Mouse (Mus musculus) thymus, adult 2 months (tissue): Measurements from ENCODE around the gene Nhsl1. TPM values are rescaled to one million over a fixed set of nuclear protein-coding genes. Genes with fewer than 3 reads are reported as not detected.

Experiments
- DNase-seq: peaks from one replicate; pipeline ENCODE4 v3.0.0; 2021
- H3K27ac ChIP-seq: fragments of 200-500 bp; 2 replicates; pipeline ENCODE4 v1.5.1; 2012; ENCODE audit warnings: low read length, control low read depth; ENCODE audit not compliant: control insufficient read depth, insufficient read depth
- H3K27me3 ChIP-seq: fragments of 200-500 bp; 2 replicates; pipeline ENCODE4 v1.6.1; 2012; ENCODE audit warnings: mild to moderate bottlenecking, low read length, moderate library complexity, mixed read lengths; ENCODE audit not compliant: control insufficient read depth, insufficient read depth
- H3K36me3 ChIP-seq: fragments of 200-500 bp; 2 replicates; pipeline ENCODE4 v1.6.1; 2012; ENCODE audit warnings: mild to moderate bottlenecking, low read length, moderate library complexity; ENCODE audit not compliant: control insufficient read depth, insufficient read depth
- H3K4me1 ChIP-seq: fragments of 200-500 bp; replicated peaks from 2 replicates; pipeline ENCODE4 v1.6.1; 2012; ENCODE audit warnings: low read length; ENCODE audit not compliant: control insufficient read depth, insufficient read depth
- H3K4me3 ChIP-seq: fragments of 200-500 bp; 2 replicates; pipeline ENCODE4 v1.5.1; 2012; ENCODE audit warnings: mild to moderate bottlenecking, low read length, control low read depth, moderate library complexity; ENCODE audit not compliant: control insufficient read depth, insufficient read depth
- CTCF ChIP-seq: fragments of 200-500 bp; IDR thresholded peaks from 2 replicates; pipeline ENCODE4 v1.5.1; 2012; ENCODE audit warnings: mild to moderate bottlenecking, control low read depth, low read length, moderate library complexity, borderline replicate concordance; ENCODE audit not compliant: control insufficient read depth, poor library complexity, insufficient read depth; ENCODE audit errors: extremely low read depth
- POLR2A ChIP-seq: fragments of 200-500 bp; IDR thresholded peaks from 2 replicates; pipeline ENCODE4 v1.6.1; 2012; ENCODE audit warnings: mild to moderate bottlenecking, low read length, control low read depth, moderate library complexity; ENCODE audit not compliant: control insufficient read depth, poor library complexity, insufficient read depth; ENCODE audit errors: extremely low read depth
- WGBS: fragments of 180-500 bp; shearing (Covaris S2); methylation state at CpG from one replicate; pipeline ENCODE4 v1.1.7; 2018; 5-methylcytosine and 5-hydroxymethylcytosine counted together
- polyA plus RNA-seq: library from polyadenylated mRNA; depleted of rRNA; stranded (reverse); fragments of >200 nt; gene quantifications from 2 replicates; pipeline ENCODE4 v1.2.3, GENCODE M21; 2012

Gene Nhsl1
- polyA plus RNA-seq, 1 experiment: 18.1 TPM

DNA sequence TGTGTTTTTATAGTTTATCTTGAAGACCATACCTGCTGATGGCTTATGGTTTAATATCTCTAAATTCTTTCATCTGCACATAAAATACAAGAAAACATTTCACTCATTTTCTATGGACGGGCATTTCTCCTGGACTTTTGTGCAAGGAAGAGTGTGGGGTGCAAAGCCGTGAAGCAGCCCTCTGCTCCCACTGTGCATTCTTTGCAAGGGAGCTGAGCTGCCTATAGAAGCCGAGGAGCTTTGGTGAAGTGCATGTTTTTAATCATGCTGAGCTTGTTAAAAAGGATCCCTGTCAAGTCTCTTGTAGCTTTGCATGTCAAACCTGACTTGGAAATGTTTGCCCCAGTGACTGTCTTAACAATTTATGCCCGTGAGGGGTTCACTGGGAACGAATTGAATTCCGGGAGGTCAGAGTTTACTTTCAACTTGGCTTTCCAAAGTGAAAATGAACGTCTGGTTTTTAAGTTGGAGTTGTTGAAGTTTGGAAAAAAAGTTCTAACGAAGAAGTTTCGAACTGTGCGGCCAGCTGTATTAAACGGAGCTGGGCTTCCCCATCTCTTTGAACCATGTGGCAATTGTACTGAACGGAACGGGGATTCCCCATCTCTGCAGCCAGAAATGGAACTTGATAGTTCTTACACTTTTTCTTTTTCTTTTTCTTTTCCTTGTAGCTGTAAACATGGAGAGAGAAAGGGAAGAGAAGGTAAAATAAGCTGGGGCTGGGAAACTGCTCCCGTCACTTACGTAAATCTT lies 22.8 kb downstream of the Nhsl1 start:
- Histone ChIP-seq H3K27me3 (no peaks in the 10 kb centered on the region), H3K4me1 (no peaks in the 10 kb centered on the region), H3K4me3 (no peak overlapping the region), H3K36me3 (no peaks in the 10 kb centered on the region), H3K27ac (no peak overlapping the region)
- no peak for DNase-seq
- TF ChIP-seq CTCF (no peak), POLR2A (no peak)
- 64% methylated on average over 15 of the region's 15 CpGs for WGBS

DNA sequence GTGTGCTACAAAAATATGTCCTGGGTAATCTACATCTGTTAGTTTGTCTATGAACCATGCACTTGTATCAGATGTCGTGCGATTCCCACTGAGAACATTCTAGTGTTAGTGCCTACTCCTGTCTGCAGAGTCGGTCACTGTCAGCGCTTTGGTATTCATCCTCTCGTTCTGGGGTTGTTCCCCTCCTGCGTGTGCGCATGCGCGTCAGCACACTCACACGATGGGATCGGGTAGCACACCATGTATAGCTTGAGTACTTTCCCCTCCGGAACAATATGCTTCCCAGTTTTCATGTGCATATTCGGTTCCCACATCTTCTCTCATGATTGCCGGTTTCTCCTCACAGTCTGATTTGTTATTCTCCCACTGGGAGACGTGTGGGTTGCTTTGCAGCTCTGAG lies 28.4 kb downstream of the Nhsl1 start:
- Histone ChIP-seq H3K4me3 (no peak overlapping the region), H3K36me3 (no peaks in the 10 kb centered on the region), H3K4me1 (no peaks in the 10 kb centered on the region), H3K27ac (no peak overlapping the region), H3K27me3 (no peaks in the 10 kb centered on the region)
- DNase-seq: no peak
- WGBS: 94% methylated on average over 15 of the region's 15 CpGs
- TF ChIP-seq POLR2A (no peak), CTCF (no peak)

DNA sequence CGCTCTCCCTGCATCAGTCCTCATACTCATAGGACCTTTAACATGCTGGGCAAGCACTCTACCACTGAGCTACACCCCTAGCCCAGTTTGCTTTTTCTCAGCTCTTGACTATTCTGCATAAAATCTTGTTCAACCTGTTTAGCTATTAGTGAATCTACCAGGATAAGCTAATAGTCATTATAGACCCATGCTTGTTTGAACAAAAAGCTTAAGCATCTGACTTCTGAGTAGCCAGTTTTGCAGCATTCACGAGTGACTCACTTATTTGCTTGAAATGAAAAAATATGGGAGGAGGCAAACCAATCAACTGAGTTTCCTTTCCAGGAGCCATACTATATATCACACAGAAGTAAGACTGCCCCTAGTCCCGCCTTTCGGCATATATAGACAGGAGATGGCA lies 32.0 kb downstream of the Nhsl1 start:
- H3K4me1 ChIP-seq: no peaks in the 10 kb centered on the region
- TF ChIP-seq CTCF: no peak
- TF ChIP-seq POLR2A: no peak
- no peaks in the 10 kb centered on the region for H3K27me3 ChIP-seq
- H3K27ac ChIP-seq: no peak overlapping the region
- no peak for DNase-seq
- no peaks in the 10 kb centered on the region for H3K36me3 ChIP-seq
- no peak overlapping the region for H3K4me3 ChIP-seq
- 90% methylated on average over 4 of the region's 4 CpGs for WGBS

DNA sequence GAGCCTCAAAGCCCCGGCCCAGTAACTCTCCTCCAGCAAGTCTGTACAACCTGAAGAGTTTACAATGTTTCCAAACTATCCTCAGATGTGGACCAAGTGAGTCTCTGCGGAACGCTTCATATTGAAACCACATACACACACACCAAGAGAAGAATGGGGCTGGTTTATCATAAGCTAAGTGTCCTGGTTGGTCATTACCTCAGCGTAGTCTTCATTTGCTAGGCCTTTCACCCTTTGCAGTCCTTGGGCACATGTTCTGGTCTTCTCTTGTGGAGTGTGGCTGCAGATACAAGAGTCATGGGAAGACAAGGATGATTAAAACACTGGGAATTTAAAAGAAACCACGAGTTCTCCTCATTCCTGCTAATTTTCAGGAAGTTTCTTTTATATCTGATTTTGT lies 34.2 kb downstream of the Nhsl1 start:
- 82% methylated on average over 5 of the region's 5 CpGs for WGBS
- H3K4me1 ChIP-seq: no peaks in the 10 kb centered on the region
- no peak overlapping the region for H3K4me3 ChIP-seq
- no peak overlapping the region for H3K27ac ChIP-seq
- no peak for TF ChIP-seq CTCF
- no peak for TF ChIP-seq POLR2A
- no peak for DNase-seq
- no peaks in the 10 kb centered on the region for H3K36me3 ChIP-seq
- no peaks in the 10 kb centered on the region for H3K27me3 ChIP-seq

DNA sequence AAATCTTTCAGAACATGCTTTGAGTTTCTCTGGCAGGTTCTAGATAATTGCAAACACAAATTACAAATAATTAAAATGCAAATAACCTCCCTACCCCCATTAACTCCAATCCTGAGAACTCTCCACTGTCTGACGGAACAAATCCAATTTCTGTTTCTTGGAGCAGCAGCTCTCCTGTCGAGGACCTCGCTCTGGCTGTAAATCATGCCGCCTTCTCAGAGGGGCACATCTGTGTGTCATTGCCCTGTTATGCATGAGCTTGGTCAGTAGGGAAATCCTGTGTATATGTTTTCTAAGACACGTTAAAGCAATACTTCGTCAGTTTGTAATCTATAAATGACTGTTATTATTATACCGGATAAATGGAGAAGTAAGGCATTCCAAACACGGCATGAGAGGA lies 35.3 kb downstream of the Nhsl1 start:
- whole genome bisulfite sequencing: 94% methylated on average over 8 of the region's 8 CpGs
- H3K27me3 ChIP-seq: no peaks in the 10 kb centered on the region
- no peaks in the 10 kb centered on the region for H3K4me1 ChIP-seq
- TF ChIP-seq POLR2A (no peak), CTCF (no peak)
- no peak for DNase-seq
- no peak overlapping the region for H3K4me3 ChIP-seq
- no peaks in the 10 kb centered on the region for H3K36me3 ChIP-seq
- H3K27ac ChIP-seq: no peak overlapping the region

DNA sequence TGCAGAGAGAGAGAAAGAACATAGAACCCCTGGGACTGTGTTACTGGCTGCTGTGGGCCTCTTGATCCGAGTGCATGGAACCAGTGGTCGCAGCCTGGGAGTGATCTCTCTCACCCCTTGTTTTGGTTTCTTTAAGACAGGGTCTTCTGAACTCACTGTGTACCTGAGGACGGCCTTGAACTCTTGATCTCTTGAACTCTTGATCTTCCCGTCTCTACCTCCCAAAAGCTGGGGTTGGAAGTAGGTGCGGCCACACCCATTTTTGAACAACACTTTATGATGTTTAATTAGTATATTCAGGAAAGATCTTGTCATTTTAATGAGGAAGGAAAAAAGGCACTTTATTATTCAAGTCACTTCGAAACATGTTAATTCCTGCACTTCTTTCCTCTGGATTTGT lies 37.7 kb downstream of the Nhsl1 start:
- no peak for DNase-seq
- 89% methylated on average over 6 of the region's 6 CpGs for WGBS

DNA sequence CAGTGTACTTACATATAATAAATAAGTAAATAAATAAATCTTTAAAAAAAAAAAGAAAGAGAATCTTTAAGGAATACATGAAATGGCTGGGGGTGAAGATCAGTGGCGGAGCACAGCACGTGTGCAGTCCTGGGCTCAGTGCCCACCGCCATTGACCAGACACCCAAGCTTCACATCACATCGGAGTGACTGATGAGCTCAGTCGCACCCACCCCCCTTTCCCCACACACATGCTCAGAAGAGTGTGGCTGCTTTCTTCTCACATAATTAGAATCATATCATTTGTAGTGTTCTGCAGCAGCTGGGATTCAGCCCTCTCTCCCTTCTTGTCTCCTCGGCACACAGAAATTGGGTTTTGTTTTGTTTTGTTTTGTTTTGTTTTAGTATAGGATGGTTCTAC lies 38.4 kb downstream of the Nhsl1 start:
- DNase-seq: no peak
- Histone ChIP-seq H3K36me3 (no peaks in the 10 kb centered on the region), H3K4me3 (no peak overlapping the region), H3K4me1 (no peaks in the 10 kb centered on the region), H3K27me3 (no peaks in the 10 kb centered on the region), H3K27ac (no peak overlapping the region)
- 94% methylated on average over 6 of the region's 6 CpGs for WGBS
- TF ChIP-seq POLR2A (no peak), CTCF (no peak)

More for the DNA sequence above, 37.7 kb downstream of the Nhsl1 start:
- H3K4me1 ChIP-seq: no peaks in the 10 kb centered on the region
- TF ChIP-seq CTCF (no peak), POLR2A (no peak)
- H3K27me3 ChIP-seq: no peaks in the 10 kb centered on the region
- no peak overlapping the region for H3K27ac ChIP-seq
- H3K4me3 ChIP-seq: no peak overlapping the region
- H3K36me3 ChIP-seq: no peaks in the 10 kb centered on the region
